Mouse (Mus musculus) layer of hippocampus, postnatal 14 days (tissue): ENCODE measurements around the gene Hebp2. TPM values are rescaled to one million over a fixed set of nuclear protein-coding genes. Genes with fewer than 3 reads are reported as not detected.
"Not testable (repeated sequence)": the region's sequence is repeated elsewhere in the genome, so short reads cannot be mapped to it uniquely, and the experiment has no call there.

Experiments used
- DNase-seq, 2 experiments: peaks; one replicate each; pipeline ENCODE4 v3.0.0; 2021 to 2022; ENCODE audit warnings: low spot score in 2 of 2, mixed read lengths in 1 of 2
- long read RNA-seq, 2 experiments: library from polyadenylated mRNA; stranded (forward); transcript quantifications; one replicate each; pipeline ENCODE4 v2.0.0; 2021
- total RNA-seq, 2 experiments: library from RNA; stranded (reverse); gene quantifications; 2 replicates each; pipeline ENCODE4 v1.2.3; 2021

Hebp2 gene
- total RNA-seq = 1 to 10 TPM; 3.9 to 4.0 TPM
- long read RNA-seq, experiment 1, partial matches to known transcripts = 0 of 2 reads
- long read RNA-seq, experiment 1, other reads (novel, unspliced or antisense) = 0 of 2 reads
- long read RNA-seq, experiment 2, transcript Hebp2-201 (4 exons, 2,535 nt) = major isoform, 11 of 12 reads
- long read RNA-seq, experiment 2, partial matches to known transcripts = 0 of 12 reads
- long read RNA-seq, experiment 2, other reads (novel, unspliced or antisense) = 1 of 12 reads

DNA sequence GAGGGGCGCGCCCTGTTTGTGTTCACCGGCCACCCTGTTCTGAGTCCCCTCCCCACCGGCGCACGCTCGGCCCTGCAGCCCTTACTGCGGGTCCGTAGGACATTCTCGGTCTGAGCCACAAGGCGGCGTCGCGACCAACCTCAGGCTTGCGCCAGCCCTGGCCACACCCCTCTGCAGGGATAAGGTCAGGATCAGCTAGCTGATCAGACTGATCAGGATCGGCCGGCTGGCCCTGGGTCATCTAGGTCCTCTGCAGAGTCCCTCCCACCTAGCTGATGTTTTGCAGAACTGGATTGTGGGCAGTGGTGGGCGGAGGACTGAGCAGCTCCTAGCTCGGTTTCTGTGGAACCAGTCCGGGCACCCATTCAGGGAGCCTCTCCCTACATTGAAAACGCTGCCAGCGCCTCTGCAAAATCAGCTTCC lies at the start of gene Hebp2:
Gene Hebp2, minus strand, starts transcription at position 264 of the 423 bp plus-strand sequence.
- DNase-seq = peak in 1 of 2 experiments; percentile 46

DNA sequence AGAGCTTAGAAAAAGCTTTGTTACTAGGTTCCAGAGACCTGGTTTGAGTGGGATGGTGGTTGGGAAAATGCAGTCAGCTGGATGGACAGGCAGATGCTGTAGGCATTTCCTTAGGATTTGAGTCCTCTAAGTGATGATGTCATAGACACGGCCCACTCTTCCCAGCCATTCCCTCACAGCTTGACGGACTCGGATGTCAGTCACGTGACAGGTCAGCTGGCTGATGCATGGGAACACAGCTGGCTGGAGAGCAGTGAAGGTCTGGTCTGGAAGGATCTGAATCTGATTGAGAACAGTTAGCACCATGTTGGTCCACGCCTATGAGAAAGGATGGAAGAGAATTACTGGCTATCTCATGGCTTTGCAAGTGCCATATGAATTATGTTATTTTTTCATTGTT lies 43.6 kb upstream of the Hebp2 start:
- no peak for DNase-seq

DNA sequence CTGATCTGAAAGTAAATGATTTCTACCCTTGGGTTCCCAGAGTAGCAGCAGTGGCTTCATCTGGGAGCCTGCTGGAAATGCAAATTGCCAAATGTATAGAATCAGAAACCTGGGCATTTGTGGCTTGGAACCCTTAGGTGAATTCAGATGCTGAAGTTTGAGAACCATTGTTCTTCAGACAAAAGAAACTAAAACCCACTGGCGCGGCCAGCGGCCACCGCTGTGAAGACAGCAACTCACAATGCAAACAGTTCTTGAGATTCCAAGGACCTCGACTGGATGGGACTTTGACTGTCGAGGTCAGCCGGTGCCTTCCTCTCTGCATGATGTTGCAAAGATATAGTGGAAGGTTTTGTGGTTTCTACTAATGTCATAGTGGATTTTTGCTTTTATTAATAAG lies 38.3 kb upstream of the Hebp2 start:
- DNase-seq = no peak

DNA sequence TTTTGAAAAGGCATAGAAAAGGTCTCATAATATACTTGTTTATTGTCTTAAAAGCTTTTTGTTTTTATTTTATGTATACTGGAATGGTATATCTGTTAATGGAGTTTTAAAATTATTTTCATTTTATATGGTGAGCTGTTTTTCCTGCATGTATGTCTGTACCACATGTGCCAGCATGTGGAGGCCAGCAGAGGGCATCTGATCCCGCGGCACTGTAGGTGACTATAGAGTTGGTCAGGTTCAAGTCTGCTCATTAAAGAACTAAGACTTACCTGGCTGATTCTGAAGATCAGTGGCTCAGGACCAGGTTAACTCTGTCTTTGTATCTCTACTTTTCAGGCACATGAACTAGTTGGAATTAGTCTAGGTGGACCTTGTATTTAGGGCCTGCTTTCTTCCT lies 26.7 kb upstream of the Hebp2 start:
- no peak for DNase-seq

DNA sequence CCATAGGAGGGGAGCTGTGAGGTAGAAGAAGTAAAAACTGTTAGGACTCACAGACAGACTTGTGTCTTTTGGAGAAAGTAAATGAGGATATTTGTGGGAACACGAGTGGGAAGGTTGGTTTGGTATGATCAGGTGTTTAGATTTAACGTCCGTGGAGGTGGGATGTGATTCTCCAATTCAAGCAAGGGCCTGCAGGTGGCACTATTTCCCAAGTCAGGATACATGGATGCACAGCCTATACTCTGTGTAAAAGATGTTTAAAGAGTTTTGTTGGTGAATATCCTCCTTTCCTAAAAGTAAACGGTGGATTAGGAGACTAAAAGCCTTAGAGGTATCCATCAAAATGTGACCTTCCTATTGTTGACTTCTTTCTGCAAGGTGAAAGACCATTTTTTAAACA lies 17.1 kb upstream of the Hebp2 start:
- peak; percentile 26 to 40 for DNase-seq

DNA sequence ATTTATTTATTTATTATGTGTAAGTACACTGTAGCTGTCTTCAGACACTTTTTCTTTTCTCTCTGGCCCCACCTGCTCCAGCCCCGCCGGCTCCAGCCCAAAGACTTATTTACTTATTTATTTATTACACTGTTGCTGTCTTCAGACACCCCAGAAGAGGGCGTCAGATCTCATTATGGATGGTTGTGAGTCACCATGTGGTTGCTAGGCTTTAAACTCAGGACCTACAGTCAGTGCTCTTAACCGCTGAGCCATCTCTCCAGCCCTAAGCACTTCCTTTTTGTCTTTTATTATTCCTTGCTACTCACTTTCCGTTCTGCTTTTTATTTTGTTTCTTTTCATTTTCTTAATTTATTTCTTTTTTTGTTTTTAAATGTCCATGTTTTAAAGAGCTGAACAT lies 15.6 kb upstream of the Hebp2 start:
- DNase-seq = no peak

DNA sequence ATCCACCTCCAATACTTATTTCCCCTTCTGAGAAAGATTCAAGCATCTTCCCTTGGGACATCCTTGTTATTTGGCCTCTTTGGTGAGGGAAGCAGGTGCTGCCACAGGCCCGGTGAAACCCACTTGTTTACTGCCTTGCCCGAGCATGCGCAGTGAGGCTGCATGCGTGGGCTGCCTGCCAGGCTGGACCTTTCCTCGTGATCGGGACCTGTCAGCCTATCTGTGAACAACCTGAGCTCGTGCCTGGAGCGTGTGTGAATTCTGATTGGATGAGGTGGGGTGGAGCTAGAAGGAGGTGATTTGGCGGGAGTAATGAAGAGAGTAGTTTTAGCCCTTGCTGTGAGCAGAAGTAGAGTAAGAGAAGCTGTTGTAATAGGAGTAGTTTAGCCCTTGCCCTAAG lies 13.2 kb upstream of the Hebp2 start:
- not testable (repeated sequence) for DNase-seq

DNA sequence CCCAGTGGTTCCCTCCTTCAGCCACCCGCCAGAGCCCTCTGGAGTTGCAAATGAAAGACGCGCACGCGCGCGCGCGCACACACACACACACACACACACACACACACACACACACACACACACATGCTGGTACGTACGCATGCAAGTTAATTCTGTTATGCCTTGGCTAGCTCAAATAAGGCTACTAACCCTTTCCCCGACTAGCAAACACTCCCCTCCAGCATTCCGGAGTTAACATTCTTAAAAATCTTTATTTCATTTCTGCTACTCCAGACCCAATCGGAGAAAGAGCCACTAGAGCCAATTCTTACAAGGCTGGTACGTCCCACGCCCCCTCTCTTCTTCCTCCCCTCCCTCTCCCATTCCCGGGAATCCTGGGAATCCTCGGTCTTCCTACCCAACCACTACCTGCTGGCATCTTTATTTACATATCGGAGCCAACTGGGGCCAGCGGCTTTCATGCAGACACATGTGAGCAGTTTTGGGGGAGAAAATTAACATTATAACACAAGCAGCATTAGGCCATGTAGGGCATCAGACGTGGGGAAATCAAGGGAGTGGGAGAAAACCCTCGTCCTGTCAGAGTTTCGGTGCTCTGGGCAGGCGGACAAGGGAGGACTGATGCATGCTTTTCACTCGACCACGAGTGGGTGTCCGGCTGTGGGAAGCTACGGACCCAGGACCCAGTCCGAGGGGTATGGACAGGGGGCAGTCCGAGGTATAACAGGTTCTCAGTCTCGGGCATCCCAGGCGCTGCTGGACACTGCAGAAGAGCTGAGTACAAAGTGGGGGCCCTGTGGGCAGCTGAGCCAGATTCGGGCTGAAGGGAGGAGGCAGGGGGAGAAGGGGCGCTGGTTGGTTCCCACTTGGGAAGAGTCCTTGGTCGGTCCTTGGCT lies 3.7 kb upstream of the Hebp2 start:
- peak in 1 of 2 experiments; percentile 8 for DNase-seq

DNA sequence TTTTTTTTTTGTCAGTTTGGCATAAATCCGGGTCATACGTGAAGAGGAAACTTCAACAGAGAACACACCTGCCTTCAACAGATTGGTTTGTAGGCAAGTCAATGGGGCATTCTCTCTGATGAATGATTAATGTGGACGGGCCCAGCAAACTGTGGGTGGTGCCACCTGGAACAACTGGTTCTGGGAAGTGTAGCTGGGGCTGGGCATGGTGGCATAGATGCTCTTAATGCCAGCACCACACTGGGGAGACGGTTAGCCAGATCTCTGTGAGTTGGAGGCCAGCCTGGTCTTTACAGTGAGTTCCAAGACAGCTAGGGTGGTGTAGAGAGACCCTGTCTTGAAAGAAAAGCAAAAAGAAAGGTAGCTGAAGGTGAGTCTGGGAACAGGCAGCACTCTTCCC lies 1.5 kb upstream of the Hebp2 start:
- DNase-seq = no peak

DNA sequence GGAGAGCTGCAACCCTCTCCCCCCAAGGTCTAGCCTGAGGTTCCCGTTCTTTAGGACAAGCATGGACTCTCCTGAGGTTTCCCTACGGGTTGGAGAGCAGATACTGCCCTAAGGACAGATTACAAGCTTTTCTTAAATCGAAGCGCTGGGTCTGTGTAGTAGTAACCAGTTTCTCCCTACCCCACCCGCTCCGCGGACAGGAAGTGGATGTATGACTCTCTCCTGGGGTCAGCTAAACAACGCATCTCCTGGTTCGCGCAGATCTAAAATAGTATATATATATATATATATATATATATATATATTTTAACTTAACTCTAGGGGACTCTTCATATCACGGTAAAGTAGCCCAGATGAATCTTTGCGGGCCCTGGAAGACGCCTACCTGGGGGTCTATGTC lies 567 bp downstream of the Hebp2 start:
- no peak for DNase-seq

DNA sequence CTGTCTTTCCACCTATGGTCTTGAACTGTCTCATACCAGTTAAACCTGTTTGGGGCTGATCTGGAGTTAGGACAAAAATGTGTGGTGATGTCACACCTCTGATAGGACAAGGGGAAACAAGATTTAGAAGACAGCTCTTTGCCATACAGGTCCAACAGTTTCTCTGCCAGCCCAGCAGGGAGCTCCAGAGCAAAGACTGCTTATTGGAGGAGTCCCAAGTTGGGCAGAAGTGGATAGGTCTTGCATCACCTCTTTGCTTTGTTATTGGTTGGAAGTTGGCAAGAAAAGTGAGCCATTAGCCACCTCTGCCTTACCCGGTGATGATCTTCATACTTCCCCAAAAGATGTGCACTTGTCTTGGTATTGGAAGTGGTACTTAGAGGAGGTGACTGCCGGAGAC lies 9.0 kb downstream of the Hebp2 start:
- no peak for DNase-seq

DNA sequence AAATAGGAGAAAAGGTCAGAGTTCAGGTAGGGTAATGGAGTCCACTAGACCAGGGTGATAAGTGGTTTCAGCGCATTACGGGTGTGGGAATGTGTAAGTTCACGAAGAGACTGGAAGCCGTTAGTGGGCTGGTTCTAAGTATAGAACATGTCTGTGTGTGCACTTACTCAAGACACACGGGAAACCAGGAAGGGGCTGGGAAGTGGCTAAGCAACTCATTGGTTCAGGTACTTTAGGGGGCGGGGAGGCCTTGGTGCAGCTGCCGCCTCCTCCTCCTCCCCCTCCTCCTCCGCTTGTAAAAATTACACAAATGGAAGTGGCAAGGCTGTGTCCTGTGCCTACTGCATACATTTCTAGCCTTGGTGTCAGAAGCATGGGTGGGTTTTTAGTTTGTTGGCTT lies 13.6 kb downstream of the Hebp2 start:
- no peak for DNase-seq

DNA sequence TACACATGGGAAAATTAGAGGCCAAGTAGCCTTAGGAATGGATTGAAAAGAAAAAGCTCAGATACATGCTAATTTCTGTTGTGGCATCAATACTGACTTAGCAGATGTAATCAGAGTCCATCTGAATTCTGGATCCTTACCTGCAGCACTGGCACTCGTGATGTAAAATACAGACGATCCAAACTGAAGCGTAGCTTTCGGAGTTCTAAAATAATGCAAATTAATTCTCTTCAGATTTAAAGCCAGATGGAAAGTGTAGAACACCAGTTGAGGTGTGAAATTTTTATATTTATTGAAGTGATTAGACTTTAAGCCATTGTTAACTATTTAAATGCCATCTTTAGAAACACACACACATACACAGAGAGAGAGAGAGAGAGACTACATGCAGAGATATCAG lies 15.7 kb downstream of the Hebp2 start:
- no peak for DNase-seq

DNA sequence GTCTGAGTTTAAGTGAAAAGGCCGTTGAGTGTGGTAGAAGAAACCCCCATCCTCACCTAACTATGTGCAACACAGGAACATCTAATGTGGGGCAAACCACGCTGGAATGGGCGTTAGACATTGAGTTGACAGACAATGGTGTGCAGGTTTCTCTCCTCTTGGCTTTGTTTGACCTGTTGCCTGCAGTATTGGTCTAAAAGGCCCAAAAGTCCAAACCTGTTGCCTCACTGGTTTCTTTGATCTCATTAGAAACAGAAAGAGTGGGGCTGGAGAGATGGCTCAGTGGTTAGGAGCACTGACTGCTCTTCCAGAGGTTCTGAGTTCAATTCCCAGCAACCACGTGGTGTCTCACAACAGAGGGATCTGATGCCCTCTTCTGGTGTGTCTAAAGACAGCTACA lies 16.7 kb downstream of the Hebp2 start:
- no peak for DNase-seq

DNA sequence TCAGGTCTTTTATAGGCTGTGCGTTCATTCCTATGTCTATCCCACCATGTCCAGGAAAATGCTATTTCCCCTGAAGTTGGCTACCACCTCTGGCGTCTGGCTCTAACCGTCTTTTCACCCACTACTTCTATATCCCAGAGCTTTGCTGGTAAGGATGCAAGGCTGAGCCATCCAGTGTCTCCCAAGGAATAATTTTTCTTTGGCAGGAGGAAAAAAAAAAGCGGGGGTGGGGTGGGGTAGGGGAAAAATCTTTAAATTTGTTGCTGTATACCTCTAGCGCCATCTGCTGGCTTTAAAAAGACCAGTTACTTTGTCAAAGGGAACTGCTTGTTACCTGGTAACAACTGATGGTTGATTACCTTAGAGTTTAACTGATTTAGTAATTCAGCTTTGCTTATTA lies 17.4 kb downstream of the Hebp2 start:
- DNase-seq = peak in 1 of 2 experiments; percentile 73

DNA sequence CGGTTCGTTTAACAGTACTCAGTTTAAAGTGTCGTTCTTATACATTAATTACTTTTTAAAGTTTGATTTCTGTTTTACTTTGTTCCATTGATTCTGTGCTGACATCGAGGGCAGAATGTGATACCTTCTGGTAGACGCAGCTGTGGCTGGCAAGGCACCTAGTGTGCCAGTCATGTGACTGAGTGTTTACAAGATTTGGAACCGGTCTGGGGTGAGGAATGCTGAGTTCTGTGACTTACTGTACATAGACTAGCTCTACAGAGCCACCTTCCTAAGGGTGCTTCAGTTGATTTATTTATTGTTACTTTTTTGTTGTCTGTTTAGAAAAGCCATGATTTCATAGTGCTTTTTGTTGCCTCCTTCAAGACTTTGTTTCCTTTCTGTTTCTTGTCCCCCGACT lies 18.1 kb downstream of the Hebp2 start:
- no peak for DNase-seq

DNA sequence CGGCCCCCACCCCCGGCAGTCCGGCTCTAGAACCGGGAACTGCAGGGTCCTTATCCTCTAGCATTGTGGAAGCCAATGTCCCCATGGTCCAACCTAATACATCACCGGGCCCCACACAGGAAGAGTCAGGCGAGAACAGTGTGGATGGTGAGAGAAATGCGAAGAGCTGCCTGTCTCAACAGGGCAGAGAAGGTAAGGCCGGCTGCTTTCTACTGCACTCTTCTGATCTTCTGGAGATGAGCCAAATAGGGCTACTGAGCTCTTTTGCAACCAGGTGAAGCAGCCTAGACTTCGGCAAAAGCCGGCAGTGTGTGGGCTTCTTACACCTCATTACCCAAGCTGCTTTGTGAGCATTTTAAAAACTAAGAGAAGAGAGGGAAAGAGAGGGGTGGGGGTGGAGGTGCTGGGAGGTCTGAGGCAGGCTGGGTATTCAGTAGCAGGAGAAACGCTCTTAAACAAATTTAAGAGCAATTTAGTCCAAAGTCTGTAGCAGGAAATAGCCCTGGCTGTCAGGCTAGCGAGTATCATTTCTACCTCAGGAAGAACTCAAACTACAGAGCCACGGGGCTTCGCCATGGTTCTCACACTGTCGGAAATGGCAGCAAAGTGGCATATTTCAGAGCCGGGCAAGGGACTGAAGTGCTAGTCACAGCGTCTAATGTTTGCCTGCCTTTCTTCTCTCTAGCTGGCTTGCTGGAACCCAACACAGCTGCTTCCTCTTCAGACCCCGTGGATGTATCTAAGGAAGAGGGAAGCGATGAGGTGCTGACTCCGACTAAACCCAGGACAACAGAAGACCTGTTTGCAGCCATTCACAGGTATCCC lies 18.8 kb downstream of the Hebp2 start:
- peak in 1 of 2 experiments; percentile 24 for DNase-seq

DNA sequence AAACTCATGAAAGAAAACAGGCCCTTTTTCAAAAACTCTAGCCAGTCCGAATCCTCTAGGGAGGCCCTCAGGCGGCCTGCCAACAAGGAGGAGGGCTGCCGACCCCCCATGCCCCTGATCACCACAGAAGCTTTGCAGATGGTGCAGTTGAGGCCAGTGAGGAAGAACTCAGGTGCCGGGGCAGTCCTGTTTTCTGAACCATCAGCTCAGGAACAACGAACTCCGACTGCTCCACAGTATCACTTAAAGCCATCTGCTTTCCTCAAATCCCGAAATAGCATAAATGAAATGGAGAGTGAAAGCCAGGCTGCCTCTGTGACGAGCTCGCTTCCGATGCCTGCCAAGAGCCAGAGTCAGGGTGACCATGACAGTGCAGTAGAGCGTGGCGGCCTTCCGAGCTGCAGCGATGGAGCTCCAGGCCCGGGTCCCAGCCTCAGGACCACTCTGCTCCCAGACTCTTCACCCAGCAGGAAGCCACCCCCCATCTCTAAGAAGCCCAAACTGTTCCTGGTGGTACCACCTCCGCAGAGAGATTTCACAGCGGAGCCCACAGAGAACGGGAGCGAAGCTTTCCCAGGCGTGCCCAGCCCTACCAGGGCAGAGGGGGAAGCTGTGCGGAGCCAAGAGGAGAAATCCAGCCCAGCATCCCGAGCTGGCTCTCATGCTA lies 19.6 kb downstream of the Hebp2 start:
- DNase-seq = peak; percentile 56 to 66

DNA sequence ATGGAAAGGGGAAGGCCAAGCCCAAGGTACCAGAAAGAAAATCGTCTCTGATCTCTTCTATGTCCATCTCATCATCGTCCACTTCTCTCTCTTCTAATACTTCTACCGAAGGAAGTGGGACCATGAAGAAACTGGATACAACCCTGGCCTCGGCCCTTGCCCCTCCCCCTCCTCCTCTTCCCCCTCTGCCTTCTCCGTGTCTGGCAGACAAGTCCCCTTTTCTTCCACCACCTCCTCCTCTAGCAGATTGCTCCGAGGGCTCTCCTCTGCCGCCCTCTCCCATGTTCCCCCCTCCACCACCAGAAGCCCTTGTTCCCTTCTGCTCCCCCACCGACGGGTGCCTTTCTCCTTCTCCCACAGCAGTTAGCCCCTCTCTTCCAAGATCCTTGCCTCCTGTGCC lies 20.1 kb downstream of the Hebp2 start:
- no peak for DNase-seq

DNA sequence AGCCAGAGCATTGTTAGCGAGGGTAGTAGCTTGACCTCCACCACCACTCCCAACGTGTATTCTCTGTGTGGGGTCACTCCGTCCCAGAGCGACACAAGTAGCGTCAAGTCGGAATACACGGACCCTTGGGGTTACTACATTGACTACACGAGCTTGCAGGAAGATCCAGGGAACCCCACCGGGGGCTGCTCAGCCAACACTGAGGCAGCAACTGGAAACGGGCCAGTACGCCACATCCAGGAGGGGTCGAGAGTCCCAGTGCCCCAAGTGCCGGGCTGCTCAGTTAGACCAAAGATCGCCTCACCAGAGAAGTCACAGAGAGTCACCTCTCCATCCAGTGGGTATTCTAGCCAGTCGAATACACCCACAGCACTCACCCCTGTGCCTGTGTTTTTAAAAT lies 20.6 kb downstream of the Hebp2 start:
- DNase-seq = no peak

DNA sequence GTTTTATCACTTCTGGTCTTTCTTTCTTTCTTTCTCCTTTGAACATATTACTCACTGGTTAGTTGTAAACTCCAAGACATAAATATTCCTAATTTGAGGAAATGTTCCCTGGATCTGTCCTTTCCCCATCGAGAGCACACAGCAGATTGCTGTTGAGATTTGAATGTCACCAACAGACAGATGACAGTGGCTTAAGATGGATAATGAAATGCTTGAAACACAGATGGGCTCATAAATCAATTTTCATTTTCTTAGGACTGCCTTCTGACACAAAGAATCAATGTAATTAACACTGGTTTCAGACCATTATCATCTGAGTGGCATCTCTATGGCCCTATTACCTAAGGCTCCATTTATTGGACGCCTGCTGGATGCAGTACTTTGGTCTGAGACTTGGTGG lies 23.3 kb downstream of the Hebp2 start:
- DNase-seq = no peak
